ENCODE assay signal across 22 mouse cellular contexts in genomic region chr7:115732824-115733223, GRCm38 (mm10).
A peak's percentile ranks its signal among the peaks of the same experiment; 100 is the strongest.
DNase-seq lines count a peak whose midpoint lies in the region; ATAC-seq and TF ChIP-seq lines count a peak whose summit lies in the region.
"Had no signal": no experiment of that assay in that cellular context is flagged by ENCODE, and none has a peak within 500 bp of the region (broad histone marks: within the 10 kb centered on the region; RNA-seq: fewer than 3 reads in every experiment).

No protein-coding gene starts in this region.

- H3K27me3 ChIP-seq in liver, adult 2 months (ENCODE audit: control insufficient read depth, insufficient read depth, low read length), result no peaks in the 10 kb centered on the region
- H3K27me3 ChIP-seq in liver, embryonic 11.5 days (replicated peaks; ENCODE audit: control insufficient read depth, insufficient read depth, low read length), result no peaks in the 10 kb centered on the region
- no peaks in the 10 kb centered on the region for H3K27me3 ChIP-seq in C2C12 (ENCODE audit: control insufficient read depth, insufficient read depth, insufficient read length)
- H3K27me3 ChIP-seq in stomach, postnatal 0 days (ENCODE audit: control insufficient read depth, insufficient read depth, low read length), result no peaks in the 10 kb centered on the region
- H3K27me3 ChIP-seq: hindbrain, embryonic 13.5 days had no signal

- no peaks in the 10 kb centered on the region for H3K79me3 ChIP-seq in C2C12 (ENCODE audit: low read depth)

- H3K9me3 ChIP-seq in liver, embryonic 11.5 days (ENCODE audit: control insufficient read depth, low read length), result no peaks in the 10 kb centered on the region
- H3K9me3 ChIP-seq in stomach, postnatal 0 days (ENCODE audit: control insufficient read depth, low read length), result no peaks in the 10 kb centered on the region
- H3K9me3 ChIP-seq: embryonic facial prominence, embryonic 15.5 days; forebrain, embryonic 10.5 days; heart, embryonic 10.5 days; hindbrain, embryonic 13.5 days had no signal

- TF ChIP-seq EP300 in stomach, postnatal 0 days (optimal IDR thresholded peaks at IDR 0.05), result no peak

- H3K4me1 ChIP-seq in liver, adult 2 months (ENCODE audit: control insufficient read depth, insufficient read depth, low read length), result peaks cover 6% of the 10 kb centered on the region
- H3K4me1 ChIP-seq in liver, embryonic 11.5 days (replicated peaks; ENCODE audit: control insufficient read depth, insufficient read depth, low read length), result no peaks in the 10 kb centered on the region
- no peaks in the 10 kb centered on the region for H3K4me1 ChIP-seq in stomach, postnatal 0 days (replicated peaks; ENCODE audit: control insufficient read depth, insufficient read depth)
- H3K4me1 ChIP-seq: embryonic facial prominence, embryonic 15.5 days; heart, embryonic 10.5 days; hindbrain, embryonic 13.5 days had no signal

- ATAC-seq in liver, embryonic 11.5 days (replicated peaks; ENCODE audit: low FRiP score), result no peak
- no peak for ATAC-seq in stomach, postnatal 0 days (ENCODE audit: low FRiP score, low TSS enrichment)
- no peak for ATAC-seq in megakaryocyte, adult 5-6 weeks (ENCODE audit: poor library complexity, severe bottlenecking)
- ATAC-seq: CD4-positive, CD25-positive, alpha-beta regulatory T cell, adult 4 months; forebrain, embryonic 14.5 days; hindbrain, postnatal 0 days had no signal

- peak; percentile 86 for DNase-seq in liver, adult 2 months (ENCODE audit: extremely low read depth, low read depth, low spot score)
- no peak for DNase-seq in liver, embryonic 11.5 days (ENCODE audit: low spot score)
- peak; percentile 10 for DNase-seq in ZHBTc4 (ENCODE audit: low read depth, low spot score)
- no peak for DNase-seq in stomach, postnatal 0 days (ENCODE audit: low spot score)
- DNase-seq in cerebellum, adult 18-20 months, result no peak
- DNase-seq: adrenal gland, postnatal 14 days; cerebellum, adult 2 months; cerebellum, postnatal 10 days; embryo, embryonic 11 days; gastrocnemius, postnatal 36 days; heart, adult 18-20 months; heart, postnatal 14 days had no signal

- no peak for TF ChIP-seq CTCF in liver, adult 2 months (IDR thresholded peaks at IDR 0.05; ENCODE audit: low read depth, low read length)
- no peak for TF ChIP-seq CTCF in C2C12 (IDR thresholded peaks at IDR 0.05; ENCODE audit: control insufficient read depth, insufficient read depth, insufficient read length)
- no peak for TF ChIP-seq CTCF in stomach, postnatal 0 days (IDR thresholded peaks at IDR 0.05; ENCODE audit: low read depth)

- 15% methylated on average over 1 of the region's 1 CpGs for WGBS in liver, adult 2 months
- 86% methylated on average over 1 of the region's 1 CpGs for WGBS in liver, embryonic 11.5 days
- WGBS in stomach, postnatal 0 days, result 46% methylated on average over 1 of the region's 1 CpGs

- H3K27ac ChIP-seq in liver, adult 2 months (replicated peaks; ENCODE audit: insufficient read depth, low read depth, low read length), result no peak overlapping the region
- no peak overlapping the region for H3K27ac ChIP-seq in liver, embryonic 11.5 days (ENCODE audit: low read depth, low read length)
- 0 out of 2 replicates have a peak overlapping the region, but pooled peaks have one; percentile 35 for H3K27ac ChIP-seq in stomach, postnatal 0 days (replicated peaks)
- H3K27ac ChIP-seq: embryonic facial prominence, embryonic 15.5 days; forebrain, embryonic 10.5 days; heart, embryonic 10.5 days; hindbrain, embryonic 13.5 days; hindbrain, postnatal 0 days had no signal

- H3K9ac ChIP-seq in liver, adult 2 months (ENCODE audit: low read depth, low read length), result no peak overlapping the region
- H3K9ac ChIP-seq in liver, embryonic 11.5 days (ENCODE audit: low read depth, low read length), result no peak overlapping the region
- no peak overlapping the region for H3K9ac ChIP-seq in stomach, postnatal 0 days (ENCODE audit: low read length)
- H3K9ac ChIP-seq: embryonic facial prominence, embryonic 15.5 days; hindbrain, embryonic 13.5 days had no signal

- peaks cover 8% of the 10 kb centered on the region; the same call in 1 of the 2 replicates for H3K79me2 ChIP-seq in liver, adult 2 months (ENCODE audit: control insufficient read depth, insufficient read depth, low read length)
- H3K79me2 ChIP-seq in C2C12 (ENCODE audit: control insufficient read depth, insufficient read depth), result no peaks in the 10 kb centered on the region

- H3K36me3 ChIP-seq in liver, adult 2 months (ENCODE audit: control insufficient read depth, insufficient read depth, low read length), result no peaks in the 10 kb centered on the region
- no peaks in the 10 kb centered on the region for H3K36me3 ChIP-seq in liver, embryonic 11.5 days (ENCODE audit: control insufficient read depth, insufficient read depth, low read length)
- no peaks in the 10 kb centered on the region for H3K36me3 ChIP-seq in C2C12 (ENCODE audit: control insufficient read depth, insufficient read depth)
- H3K36me3 ChIP-seq in stomach, postnatal 0 days (ENCODE audit: control insufficient read depth, insufficient read depth, low read length), result no peaks in the 10 kb centered on the region
- H3K36me3 ChIP-seq: embryonic facial prominence, embryonic 15.5 days; forebrain, embryonic 10.5 days; heart, embryonic 10.5 days; hindbrain, embryonic 13.5 days had no signal

- H3ac ChIP-seq in C2C12 (ENCODE audit: control insufficient read depth, insufficient read length, low read depth), result no peak overlapping the region

- TF ChIP-seq POLR2A in liver, adult 2 months (IDR thresholded peaks at IDR 0.05; ENCODE audit: extremely low read depth, insufficient read depth, low read length), result no peak

- no peak overlapping the region for H3K4me2 ChIP-seq in liver, embryonic 11.5 days
- no peak overlapping the region for H3K4me2 ChIP-seq in stomach, postnatal 0 days (replicated peaks; ENCODE audit: low read depth)
- H3K4me2 ChIP-seq: embryonic facial prominence, embryonic 15.5 days; hindbrain, embryonic 13.5 days had no signal

- no peak overlapping the region for H3K4me3 ChIP-seq in liver, adult 2 months (ENCODE audit: insufficient read depth, low read depth, low read length)
- no peak overlapping the region for H3K4me3 ChIP-seq in liver, embryonic 11.5 days (ENCODE audit: low read depth, low read length)
- no peak overlapping the region for H3K4me3 ChIP-seq in C2C12 (ENCODE audit: insufficient read depth, poor library complexity, severe bottlenecking)
- H3K4me3 ChIP-seq in stomach, postnatal 0 days (ENCODE audit: low read depth, low read length), result no peak overlapping the region
- H3K4me3 ChIP-seq: embryonic facial prominence, embryonic 15.5 days; erythroblast, embryonic 14.5 days; forebrain, embryonic 10.5 days; heart, embryonic 10.5 days; hindbrain, embryonic 13.5 days had no signal

TF ChIP-seq in C2C12, 6 proteins besides CTCF, POLR2A, EP300 and RAD21:
- TF ChIP-seq CEBPB (IDR thresholded peaks at IDR 0.05; ENCODE audit: low read depth), result peak; percentile 19
- TF ChIP-seq MYOD1 (IDR thresholded peaks at IDR 0.05; ENCODE audit: control insufficient read depth, insufficient read length, low read depth), result no peak
- no peak for TF ChIP-seq FOSL1 (IDR thresholded peaks at IDR 0.05; ENCODE audit: insufficient read depth, low read length, poor library complexity, severe bottlenecking)

Comparison
In these comparisons a context has a peak if more than half of its experiments do, and no peak if none do; other contexts are left out.
1. DNase-seq: peak in liver, adult 2 months (single experiment) and ZHBTc4 (single experiment); none in liver, embryonic 11.5 days (single experiment), stomach, postnatal 0 days (single experiment) and cerebellum, adult 18-20 months (0 of 2).